Mouse (Mus musculus): ENCODE measurements around the gene Frmd4b. TPM values are rescaled to one million over a fixed set of nuclear protein-coding genes. Genes with fewer than 3 reads are reported as not detected.

Frmd4b gene
- polyA plus RNA-seq, 1 experiment from 2014 or later, result 13.5 TPM

DNA sequence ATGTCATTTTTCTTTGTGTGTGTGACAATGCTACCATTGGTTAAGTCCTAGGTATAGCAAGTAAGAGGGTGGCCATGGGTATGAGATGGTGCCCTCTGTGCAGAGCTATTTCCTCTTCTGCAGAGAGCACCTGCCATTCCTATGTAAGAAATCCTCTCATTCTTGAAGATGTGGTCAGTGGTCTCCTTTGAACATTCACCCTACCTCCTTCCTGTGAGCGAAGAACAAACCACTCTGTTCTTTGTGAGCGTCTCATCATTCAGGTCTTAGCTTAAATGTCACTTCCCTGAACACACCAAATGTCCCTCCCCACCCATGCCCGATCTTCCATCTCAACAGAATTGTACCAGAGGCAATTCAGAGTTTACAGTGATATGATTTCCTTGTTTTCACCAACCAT is 299.4 kb downstream of the Frmd4b start:
- H3K27ac ChIP-seq (ENCODE audit: low read length), result no peak overlapping the region
- 87% methylated on average over 3 of the region's 3 CpGs for WGBS
- no peak overlapping the region for H3K4me2 ChIP-seq (ENCODE audit: low read depth, low read length)
- H3K36me3 ChIP-seq (ENCODE audit: control insufficient read depth, insufficient read depth), result no peaks in the 10 kb centered on the region
- no peaks in the 10 kb centered on the region for H3K9me3 ChIP-seq (replicated peaks; ENCODE audit: control insufficient read depth, low read length)
- H3K4me3 ChIP-seq (ENCODE audit: low read length), result no peak overlapping the region
- H3K9ac ChIP-seq (ENCODE audit: low read length), result no peak overlapping the region
- peaks cover 15% of the 10 kb centered on the region for H3K4me1 ChIP-seq (ENCODE audit: control insufficient read depth, insufficient read depth, low read length)
- ATAC-seq (replicated peaks; ENCODE audit: extremely low read depth, insufficient read depth, low FRiP score), result no peak
- no peaks in the 10 kb centered on the region for H3K27me3 ChIP-seq (ENCODE audit: control insufficient read depth, insufficient read depth, low read length)

DNA sequence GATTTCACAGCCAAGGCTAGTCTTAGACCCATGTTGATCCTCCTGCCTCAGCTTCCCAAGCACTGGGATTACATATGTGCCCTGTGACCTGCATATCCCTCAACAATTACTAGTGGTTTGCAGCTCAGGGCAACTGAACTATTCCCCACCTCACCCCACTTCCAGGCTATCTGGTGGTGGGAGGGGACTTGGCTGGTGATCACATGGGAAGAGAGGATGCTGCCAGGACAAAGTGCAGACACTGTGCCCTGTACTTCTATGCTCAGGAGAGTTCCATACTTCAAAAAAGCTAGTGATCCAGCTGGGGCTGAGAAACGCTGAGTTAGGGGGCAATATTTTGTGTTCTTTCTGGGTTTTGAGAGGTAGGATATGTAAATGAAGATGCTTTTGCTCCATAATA is 300.6 kb downstream of the Frmd4b start:
- no peaks in the 10 kb centered on the region for H3K36me3 ChIP-seq (ENCODE audit: control insufficient read depth, insufficient read depth)
- H3K9ac ChIP-seq (ENCODE audit: low read length), result no peak overlapping the region
- no peaks in the 10 kb centered on the region for H3K9me3 ChIP-seq (replicated peaks; ENCODE audit: control insufficient read depth, low read length)
- no peaks in the 10 kb centered on the region for H3K27me3 ChIP-seq (ENCODE audit: control insufficient read depth, insufficient read depth, low read length)
- no peak overlapping the region for H3K4me3 ChIP-seq (ENCODE audit: low read length)
- H3K4me2 ChIP-seq (ENCODE audit: low read depth, low read length), result no peak overlapping the region
- peaks cover 11% of the 10 kb centered on the region for H3K4me1 ChIP-seq (ENCODE audit: control insufficient read depth, insufficient read depth, low read length)
- WGBS, result 70% methylated on average over 1 of the region's 1 CpGs
- H3K27ac ChIP-seq (ENCODE audit: low read length), result no peak overlapping the region
- no peak for ATAC-seq (replicated peaks; ENCODE audit: extremely low read depth, insufficient read depth, low FRiP score)

DNA sequence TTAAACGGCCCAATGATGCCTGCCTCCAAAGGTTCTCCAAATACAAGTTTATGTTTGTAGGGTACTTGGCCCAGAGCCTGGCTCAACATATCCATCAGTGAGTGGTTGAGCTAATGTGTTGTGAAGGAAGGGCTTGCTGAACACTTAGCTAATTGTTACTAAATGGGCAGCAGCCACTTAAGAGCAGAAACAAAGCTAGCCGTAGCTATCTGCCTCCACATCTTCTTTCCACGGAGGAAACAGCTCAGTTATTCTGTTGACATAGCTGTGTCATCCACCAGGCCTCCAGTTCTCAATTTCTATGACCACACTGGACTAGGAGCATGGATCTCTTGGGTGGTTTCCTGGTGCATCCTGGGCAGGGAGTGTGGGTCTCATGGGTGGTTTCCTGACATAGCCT is 302.0 kb downstream of the Frmd4b start:
- ATAC-seq (replicated peaks; ENCODE audit: extremely low read depth, insufficient read depth, low FRiP score), result no peak
- 46% methylated on average over 3 of the region's 3 CpGs for WGBS
- H3K4me1 ChIP-seq (ENCODE audit: control insufficient read depth, insufficient read depth, low read length), result peaks cover 17% of the 10 kb centered on the region
- no peak overlapping the region for H3K9ac ChIP-seq (ENCODE audit: low read length)
- H3K27me3 ChIP-seq (ENCODE audit: control insufficient read depth, insufficient read depth, low read length), result no peaks in the 10 kb centered on the region
- H3K4me2 ChIP-seq (ENCODE audit: low read depth, low read length), result no peak overlapping the region
- no peaks in the 10 kb centered on the region for H3K36me3 ChIP-seq (ENCODE audit: control insufficient read depth, insufficient read depth)
- no peak overlapping the region for H3K4me3 ChIP-seq (ENCODE audit: low read length)
- H3K27ac ChIP-seq (ENCODE audit: low read length), result no peak overlapping the region
- H3K9me3 ChIP-seq (replicated peaks; ENCODE audit: control insufficient read depth, low read length), result no peaks in the 10 kb centered on the region

DNA sequence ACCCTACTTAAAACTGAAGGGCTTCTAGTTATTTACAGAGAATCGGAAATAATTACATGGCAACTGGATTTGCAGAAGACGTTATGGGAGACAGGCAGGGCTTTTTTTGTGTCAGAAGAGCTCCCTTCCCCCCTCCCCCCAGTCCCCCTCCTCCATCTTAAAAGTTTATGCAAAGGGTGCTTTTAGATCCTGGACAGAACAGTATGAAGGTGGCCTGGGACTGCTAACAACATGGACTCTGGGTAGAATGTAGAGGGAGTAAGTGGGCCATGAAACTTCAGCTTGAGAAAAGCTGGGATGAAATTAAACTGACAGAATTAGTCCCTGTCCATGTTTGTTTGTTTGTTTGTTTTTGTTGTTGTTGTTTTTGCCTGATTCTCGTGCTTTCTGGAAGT is 304.8 kb downstream of the Frmd4b start:
- H3K9me3 ChIP-seq (replicated peaks; ENCODE audit: control insufficient read depth, low read length), result no peaks in the 10 kb centered on the region
- peak; percentile 55; the same call in 1 of the 2 replicates for ATAC-seq (replicated peaks; ENCODE audit: extremely low read depth, insufficient read depth, low FRiP score)
- no peaks in the 10 kb centered on the region for H3K36me3 ChIP-seq (ENCODE audit: control insufficient read depth, insufficient read depth)
- H3K4me1 ChIP-seq (ENCODE audit: control insufficient read depth, insufficient read depth, low read length), result peaks cover 19% of the 10 kb centered on the region
- WGBS, result 11% methylated on average over 3 of the region's 3 CpGs
- peak overlapping the region; percentile 81 for H3K27ac ChIP-seq (ENCODE audit: low read length)
- H3K27me3 ChIP-seq (ENCODE audit: control insufficient read depth, insufficient read depth, low read length), result no peaks in the 10 kb centered on the region
- peak overlapping the region; percentile 70 for H3K4me3 ChIP-seq (ENCODE audit: low read length)
- peak overlapping the region; percentile 94 for H3K4me2 ChIP-seq (ENCODE audit: low read depth, low read length)
- peak overlapping the region; percentile 76 for H3K9ac ChIP-seq (ENCODE audit: low read length)

DNA sequence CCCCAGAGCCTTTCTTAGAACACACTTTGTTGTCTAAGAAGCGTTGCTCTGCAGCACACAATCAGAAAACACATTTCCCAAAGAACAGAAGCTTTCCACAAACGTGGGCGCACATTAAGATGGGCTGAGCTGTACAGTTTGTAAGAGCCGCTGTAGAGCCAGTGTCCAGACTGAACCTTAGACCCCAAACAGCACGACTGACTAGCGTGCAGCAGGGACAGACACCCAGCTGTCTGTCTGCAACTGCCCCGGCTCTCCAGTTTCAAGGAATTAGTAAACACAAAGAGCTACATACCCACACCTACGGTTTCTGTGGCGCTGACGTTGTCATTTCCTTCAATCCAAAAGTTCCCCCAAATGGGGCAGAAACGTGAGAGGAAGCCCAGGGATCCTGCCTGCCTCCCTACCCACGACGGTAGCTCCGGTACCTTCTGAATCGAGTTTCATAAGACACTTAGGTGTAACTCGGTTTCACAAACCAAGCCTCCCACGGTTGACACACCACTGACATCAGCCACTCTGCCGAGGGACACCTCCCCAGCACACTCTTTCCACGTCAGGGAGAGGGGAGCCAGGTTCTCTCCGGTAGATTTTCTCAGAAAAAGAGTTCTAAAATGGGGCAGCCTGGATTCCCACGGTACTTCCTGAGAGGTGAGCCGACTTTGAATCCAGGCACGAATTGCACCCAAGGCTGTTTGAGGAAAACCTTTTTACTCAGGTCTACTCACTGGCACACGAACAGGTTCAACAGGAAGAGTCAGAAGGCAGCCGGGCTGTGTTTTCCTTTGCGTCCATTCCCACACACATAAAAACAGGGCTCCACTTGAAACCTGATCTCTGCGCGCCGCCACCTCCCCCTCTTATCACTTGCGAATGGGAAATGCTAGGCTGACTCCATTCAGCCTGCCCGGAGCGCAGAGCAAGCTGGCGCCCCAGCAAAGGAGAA is 305.5 kb downstream of the Frmd4b start:
- H3K4me2 ChIP-seq (ENCODE audit: low read depth, low read length), result peak overlapping the region; percentile 94
- peaks cover 19% of the 10 kb centered on the region for H3K4me1 ChIP-seq (ENCODE audit: control insufficient read depth, insufficient read depth, low read length)
- H3K9ac ChIP-seq (ENCODE audit: low read length), result peak overlapping the region; percentile 76
- 2% methylated on average over 33 of the region's 33 CpGs for WGBS
- H3K27me3 ChIP-seq (ENCODE audit: control insufficient read depth, insufficient read depth, low read length), result no peaks in the 10 kb centered on the region
- peak overlapping the region; percentile 81 for H3K27ac ChIP-seq (ENCODE audit: low read length)
- peak overlapping the region; percentile 70 for H3K4me3 ChIP-seq (ENCODE audit: low read length)
- H3K36me3 ChIP-seq (ENCODE audit: control insufficient read depth, insufficient read depth), result no peaks in the 10 kb centered on the region
- H3K9me3 ChIP-seq (replicated peaks; ENCODE audit: control insufficient read depth, low read length), result no peaks in the 10 kb centered on the region
- ATAC-seq (replicated peaks; ENCODE audit: extremely low read depth, insufficient read depth, low FRiP score), result peak; percentile 79

DNA sequence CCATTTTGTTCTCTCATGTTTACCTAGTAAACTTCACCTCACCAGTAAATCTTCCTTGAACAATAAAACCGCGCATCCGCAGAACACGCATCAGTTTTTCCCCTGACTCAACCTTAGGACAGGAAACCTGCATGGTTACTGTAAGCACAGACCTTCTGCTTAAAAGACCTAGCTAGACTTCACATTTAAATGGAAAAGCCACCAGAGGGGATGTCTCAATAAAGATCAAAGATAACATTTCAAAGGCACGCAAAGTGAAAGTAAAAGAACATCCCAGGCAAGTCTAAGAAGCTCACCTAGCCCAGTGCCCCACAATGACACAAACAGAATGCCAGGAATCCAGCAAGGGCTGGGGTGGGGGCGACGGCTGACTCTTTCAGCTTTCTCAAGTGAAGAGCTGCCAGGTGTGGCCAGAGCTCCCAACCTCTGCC is 306.4 kb downstream of the Frmd4b start:
- Histone ChIP-seq H3K9me3 (replicated peaks; ENCODE audit: control insufficient read depth, low read length) (no peaks in the 10 kb centered on the region), H3K27me3 (ENCODE audit: control insufficient read depth, insufficient read depth, low read length) (no peaks in the 10 kb centered on the region), H3K4me2 (ENCODE audit: low read depth, low read length) (peak overlapping the region; percentile 94), H3K36me3 (ENCODE audit: control insufficient read depth, insufficient read depth) (no peaks in the 10 kb centered on the region), H3K4me1 (ENCODE audit: control insufficient read depth, insufficient read depth, low read length) (peaks cover 16% of the 10 kb centered on the region), H3K9ac (ENCODE audit: low read length) (peak overlapping the region; percentile 76), H3K27ac (ENCODE audit: low read length) (peak overlapping the region; percentile 81; the same call in 1 of the 2 replicates), H3K4me3 (ENCODE audit: low read length) (peak overlapping the region; percentile 70)
- ATAC-seq (replicated peaks; ENCODE audit: extremely low read depth, insufficient read depth, low FRiP score), result no peak
- WGBS, result 33% methylated on average over 7 of the region's 7 CpGs

DNA sequence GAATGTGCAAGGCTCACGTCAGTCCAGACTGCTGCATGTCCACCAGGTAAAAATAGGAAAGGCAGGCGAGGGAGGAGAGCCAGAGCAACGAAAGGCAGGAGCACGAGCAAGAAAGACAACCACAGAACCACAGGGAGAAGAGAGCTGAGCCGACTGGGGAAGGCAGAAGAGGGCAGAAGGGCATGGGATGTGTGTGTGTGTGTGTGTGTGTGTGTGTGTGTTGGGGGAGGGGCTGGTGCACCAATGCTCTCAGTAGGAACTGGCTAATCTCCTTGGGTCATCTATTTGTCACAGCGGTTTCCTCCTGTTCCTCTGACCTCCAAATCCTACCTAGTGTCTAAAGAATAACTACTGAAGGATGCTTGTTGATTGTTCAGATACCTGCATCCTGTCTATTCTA is 308.2 kb downstream of the Frmd4b start:
- Histone ChIP-seq H3K4me1 (ENCODE audit: control insufficient read depth, insufficient read depth, low read length) (peaks cover 23% of the 10 kb centered on the region), H3K9me3 (replicated peaks; ENCODE audit: control insufficient read depth, low read length) (no peaks in the 10 kb centered on the region), H3K27ac (ENCODE audit: low read length) (no peak overlapping the region)

DNA sequence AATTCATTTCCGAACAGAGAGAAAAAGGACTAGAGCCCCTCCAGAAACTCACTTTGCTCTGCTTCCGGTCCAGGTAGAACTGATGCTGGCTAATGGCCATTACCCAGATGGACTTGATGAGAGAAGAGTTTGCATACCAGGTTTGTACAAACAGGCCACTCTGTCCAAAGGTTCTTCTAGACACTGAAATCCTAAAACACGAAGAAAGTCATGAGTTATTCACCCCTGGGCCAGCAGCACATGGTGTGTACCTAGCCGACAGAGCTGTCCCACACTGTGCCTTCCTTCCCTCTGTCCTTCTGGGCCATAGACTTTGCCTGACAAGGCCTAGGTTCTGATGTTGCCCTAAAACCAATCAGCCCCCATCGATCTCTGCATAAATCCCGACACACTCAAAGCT is 308.8 kb downstream of the Frmd4b start:
- 84% methylated on average over 6 of the region's 6 CpGs for WGBS
- H3K9me3 ChIP-seq (replicated peaks; ENCODE audit: control insufficient read depth, low read length), result no peaks in the 10 kb centered on the region
- peaks cover 23% of the 10 kb centered on the region for H3K4me1 ChIP-seq (ENCODE audit: control insufficient read depth, insufficient read depth, low read length)
- no peak overlapping the region for H3K27ac ChIP-seq (ENCODE audit: low read length)
- H3K27me3 ChIP-seq (ENCODE audit: control insufficient read depth, insufficient read depth, low read length), result no peaks in the 10 kb centered on the region
- H3K4me2 ChIP-seq (ENCODE audit: low read depth, low read length), result no peak overlapping the region
- H3K4me3 ChIP-seq (ENCODE audit: low read length), result no peak overlapping the region
- no peak for ATAC-seq (replicated peaks; ENCODE audit: extremely low read depth, insufficient read depth, low FRiP score)
- peaks cover 5% of the 10 kb centered on the region; the same call in 1 of the 2 replicates for H3K36me3 ChIP-seq (ENCODE audit: control insufficient read depth, insufficient read depth)
- no peak overlapping the region for H3K9ac ChIP-seq (ENCODE audit: low read length)

More for the DNA sequence above, 308.2 kb downstream of the Frmd4b start:
- ATAC-seq (replicated peaks; ENCODE audit: extremely low read depth, insufficient read depth, low FRiP score), result no peak
- H3K4me2 ChIP-seq (ENCODE audit: low read depth, low read length), result no peak overlapping the region
- H3K36me3 ChIP-seq (ENCODE audit: control insufficient read depth, insufficient read depth), result 0 out of 2 replicates have a peak, but pooled peaks cover 2% of the 10 kb centered on the region
- no peak overlapping the region for H3K4me3 ChIP-seq (ENCODE audit: low read length)
- H3K27me3 ChIP-seq (ENCODE audit: control insufficient read depth, insufficient read depth, low read length), result no peaks in the 10 kb centered on the region
- WGBS, result 46% methylated on average over 6 of the region's 6 CpGs
- no peak overlapping the region for H3K9ac ChIP-seq (ENCODE audit: low read length)

DNA sequence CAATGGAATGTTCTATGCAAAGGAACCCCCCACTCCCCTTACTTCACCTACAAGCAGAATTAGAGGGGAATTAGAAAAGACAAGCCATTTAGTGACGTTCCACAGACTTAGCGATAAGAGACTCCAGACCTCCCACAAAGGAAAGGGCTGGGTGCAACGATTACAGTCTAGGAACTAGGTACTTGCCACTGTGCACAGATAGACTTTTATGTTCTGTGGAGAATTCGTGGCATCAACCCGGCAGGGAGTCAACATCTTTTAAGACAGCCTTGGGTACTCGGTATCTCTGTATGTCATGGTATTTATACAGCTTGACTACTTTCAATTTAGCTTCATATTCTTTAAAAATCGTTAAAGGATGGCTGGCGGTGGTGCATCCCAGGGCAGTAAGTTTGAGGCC is 310.1 kb downstream of the Frmd4b start:
- Histone ChIP-seq H3K9ac (ENCODE audit: low read length) (no peak overlapping the region), H3K4me3 (ENCODE audit: low read length) (no peak overlapping the region), H3K27ac (ENCODE audit: low read length) (no peak overlapping the region), H3K4me2 (ENCODE audit: low read depth, low read length) (no peak overlapping the region), H3K36me3 (ENCODE audit: control insufficient read depth, insufficient read depth) (peaks cover 5% of the 10 kb centered on the region; the same call in 1 of the 2 replicates), H3K4me1 (ENCODE audit: control insufficient read depth, insufficient read depth, low read length) (peaks cover 20% of the 10 kb centered on the region), H3K27me3 (ENCODE audit: control insufficient read depth, insufficient read depth, low read length) (no peaks in the 10 kb centered on the region), H3K9me3 (replicated peaks; ENCODE audit: control insufficient read depth, low read length) (no peaks in the 10 kb centered on the region)
- WGBS, result 67% methylated on average over 8 of the region's 8 CpGs
- ATAC-seq (replicated peaks; ENCODE audit: extremely low read depth, insufficient read depth, low FRiP score), result no peak
